Mouse (Mus musculus): Measurements from ENCODE around the gene Cwc25. TPM values are rescaled to one million over a fixed set of nuclear protein-coding genes. Genes with fewer than 3 reads are reported as not detected.

The Cwc25 gene
- total RNA-seq, 2 experiments from 2014 or later: 19.5 to 21.3 TPM

DNA sequence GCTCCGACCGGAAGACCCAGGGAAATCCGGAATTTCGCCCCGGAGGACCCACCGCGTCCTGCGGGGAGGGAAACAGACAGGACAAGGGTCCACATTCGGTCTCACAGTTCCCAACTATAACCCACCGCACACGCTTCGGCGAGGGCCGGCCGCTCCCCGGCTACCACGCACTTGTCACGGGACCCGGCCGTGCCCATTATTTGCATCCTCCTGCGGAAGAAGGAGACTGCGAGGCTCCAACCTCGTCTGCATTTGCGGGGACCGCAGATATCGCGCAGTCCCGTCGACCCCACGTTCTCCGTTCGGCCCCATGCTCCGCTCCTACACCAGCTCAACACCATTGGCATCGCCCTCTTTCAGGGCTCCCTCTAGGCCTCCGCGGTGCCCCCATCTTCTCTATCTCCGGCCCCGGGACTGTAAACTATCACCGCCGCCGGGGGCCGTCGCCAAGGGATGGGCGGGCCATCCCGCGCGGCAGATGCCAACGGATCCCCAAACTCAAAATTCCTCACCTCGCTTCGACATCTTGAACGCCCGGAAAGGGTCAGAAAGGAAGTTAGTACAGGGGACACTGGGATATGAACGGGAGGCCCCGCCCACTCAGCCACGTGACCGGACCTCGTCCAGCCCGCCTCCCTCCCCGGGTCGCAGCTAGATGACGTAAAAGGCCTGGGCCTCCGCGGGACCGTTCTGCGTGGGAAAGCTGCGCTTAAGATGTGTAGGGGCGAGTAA lies 15.6 kb upstream of the Cwc25 start, which contains the start of gene Rpl23:
Gene Rpl23, minus strand, starts transcription at position 606 of the 732 bp plus-strand sequence.
- intact Hi-C loops (cut with DNase I): loop anchor here (1.0 kb wide), 1 partner anchor 16 kb away; the partner anchor contains the start of gene Cwc25
- DNase-seq (ENCODE audit: extremely low spot score in 1 of 2, low spot score in 2 of 2): peak; percentile 100
- peak within 1 kb of the TSS; percentile 95 for H3K27ac ChIP-seq
- peak within 1 kb of the TSS; percentile 71 for H3K4me3 ChIP-seq
- TF ChIP-seq CTCF (IDR thresholded peaks at IDR 0.05): no peak

DNA sequence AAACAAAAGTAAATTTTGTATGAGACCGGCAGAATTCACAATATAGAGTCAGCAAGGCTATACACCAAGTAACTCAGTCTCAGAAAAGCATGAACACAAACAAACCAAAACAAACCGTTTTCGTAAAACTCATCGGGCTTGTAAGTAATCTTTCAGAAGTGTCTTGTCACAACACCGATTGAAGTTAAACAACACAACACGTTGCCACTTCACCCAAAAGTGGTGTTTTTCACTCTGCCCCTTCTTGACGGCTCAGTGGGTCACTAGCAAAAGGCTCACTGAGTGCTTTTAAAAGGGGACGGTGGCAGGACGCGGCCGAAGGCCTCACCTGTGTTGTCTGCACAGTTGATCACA lies 15.1 kb upstream of the Cwc25 start:
- DNase-seq (ENCODE audit: extremely low spot score in 1 of 2, low spot score in 2 of 2): no peak
- peak overlapping the region; percentile 71 for H3K4me3 ChIP-seq
- no peak for TF ChIP-seq CTCF (IDR thresholded peaks at IDR 0.05)
- H3K27ac ChIP-seq: peak overlapping the region; percentile 95
- intact Hi-C loops (cut with DNase I): no loop called here

DNA sequence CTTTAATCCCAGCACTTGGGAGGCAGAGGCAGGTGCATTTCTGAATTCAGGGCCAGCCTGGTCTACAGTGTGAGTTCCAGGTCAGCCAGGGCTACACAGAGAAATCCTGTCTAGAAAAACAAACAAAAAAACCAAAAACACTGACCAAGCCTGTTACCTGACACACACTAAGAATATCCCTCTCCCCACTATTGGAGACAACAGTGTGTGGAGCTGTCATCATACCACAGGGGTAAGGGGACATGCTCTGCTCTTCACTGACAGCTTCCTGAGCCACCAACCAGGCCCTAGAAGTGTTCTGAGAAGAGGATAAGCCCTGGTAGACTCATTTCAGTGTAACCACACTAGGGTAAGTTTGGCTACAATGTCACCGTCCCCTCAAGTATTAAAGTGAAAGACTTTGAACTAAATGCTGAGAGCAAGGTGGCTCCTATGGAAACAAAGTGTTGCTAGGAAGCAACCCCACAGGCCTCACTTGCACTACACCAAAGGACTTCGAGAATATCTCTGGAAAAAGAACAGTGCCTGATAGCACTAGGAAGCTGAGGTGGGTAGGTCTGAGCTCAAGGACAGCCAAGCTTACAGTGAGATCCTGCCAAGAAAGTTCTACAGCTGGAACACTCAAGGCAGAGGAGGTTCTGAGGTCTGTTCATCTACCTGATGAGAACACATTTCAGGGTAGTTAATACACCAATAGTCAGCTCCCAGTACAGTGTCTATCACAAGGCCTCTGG lies 13.8 kb upstream of the Cwc25 start:
- Histone ChIP-seq H3K4me3 (no peak overlapping the region), H3K27ac (no peak overlapping the region)
- no peak for DNase-seq (ENCODE audit: extremely low spot score in 1 of 2, low spot score in 2 of 2)
- no peak for TF ChIP-seq CTCF (IDR thresholded peaks at IDR 0.05)
- intact Hi-C loops (cut with DNase I): no loop called here

DNA sequence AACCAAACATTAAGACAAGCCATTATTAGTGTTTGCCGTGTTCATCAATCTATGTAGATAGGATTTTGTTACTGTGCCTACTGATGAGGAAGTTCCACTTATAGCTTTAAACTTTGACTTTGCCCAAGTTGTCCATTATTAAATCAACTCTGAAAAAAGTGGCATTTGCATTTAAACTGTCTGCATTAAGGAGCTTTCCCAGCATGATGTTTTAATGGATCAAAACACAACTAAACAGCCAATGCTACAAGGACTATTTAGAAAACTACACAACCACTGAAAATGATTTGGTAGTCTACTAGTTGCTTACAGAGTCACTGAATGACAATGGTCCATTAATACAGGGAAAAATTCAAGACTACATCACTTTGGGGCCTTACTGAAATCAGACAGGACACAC lies 12.6 kb upstream of the Cwc25 start:
- TF ChIP-seq CTCF (IDR thresholded peaks at IDR 0.05): no peak
- intact Hi-C loops (cut with DNase I): no loop called here
- Histone ChIP-seq H3K27ac (no peak overlapping the region), H3K4me3 (no peak overlapping the region)
- no peak for DNase-seq (ENCODE audit: extremely low spot score in 1 of 2, low spot score in 2 of 2)

DNA sequence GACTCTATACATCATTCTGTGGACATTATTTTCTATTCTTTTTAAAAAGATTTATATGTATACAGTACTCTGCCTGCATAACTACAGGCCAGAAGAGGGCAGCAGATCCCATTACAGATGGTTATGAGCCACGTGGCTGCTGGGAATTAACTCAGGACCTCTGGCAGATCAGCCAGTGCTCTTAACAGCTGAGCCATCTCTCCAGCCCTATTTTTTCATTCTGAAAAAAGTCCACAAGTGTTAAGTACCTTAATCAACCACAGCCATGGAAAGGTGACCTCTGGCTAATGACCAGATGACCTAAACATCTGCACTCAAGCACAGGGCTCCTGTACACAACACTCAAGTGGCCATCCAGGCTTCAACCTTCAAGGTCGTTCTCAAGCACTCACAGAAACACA lies 10.8 kb upstream of the Cwc25 start:
- intact Hi-C loops (cut with DNase I): no loop called here
- H3K4me3 ChIP-seq: no peak overlapping the region
- H3K27ac ChIP-seq: no peak overlapping the region
- no peak for DNase-seq (ENCODE audit: extremely low spot score in 1 of 2, low spot score in 2 of 2)
- TF ChIP-seq CTCF (IDR thresholded peaks at IDR 0.05): peak; percentile 51

DNA sequence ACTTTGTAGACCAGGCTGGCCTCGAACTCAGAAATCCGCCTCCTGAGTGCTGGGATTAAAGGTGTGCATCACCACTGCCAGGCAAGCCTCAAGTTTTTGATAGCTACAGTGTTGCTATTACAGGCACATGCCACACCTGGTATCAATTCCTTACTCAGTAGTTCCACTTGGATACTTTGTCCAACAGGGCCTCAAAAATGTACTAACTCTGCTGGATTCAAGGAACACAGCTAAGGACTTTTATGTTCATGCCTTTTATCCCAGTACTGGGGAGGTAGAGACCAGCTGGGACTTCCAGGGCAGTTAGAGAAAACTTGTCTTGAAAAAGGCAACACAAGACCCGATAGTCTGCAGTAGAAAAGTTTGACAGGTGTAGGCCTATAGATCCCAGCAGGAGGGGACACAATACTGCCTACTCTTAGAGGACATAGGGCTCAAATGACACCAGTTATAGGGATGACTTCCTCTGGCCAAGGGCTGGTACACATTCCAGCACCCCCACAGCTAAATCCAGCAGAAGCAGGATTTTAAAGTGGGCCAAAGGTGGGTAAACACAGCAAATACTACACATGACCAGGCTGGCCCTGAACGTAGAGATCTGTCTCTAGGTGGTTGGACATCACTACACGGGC lies 10.3 kb upstream of the Cwc25 start:
- H3K4me3 ChIP-seq: no peak overlapping the region
- intact Hi-C loops (cut with DNase I): no loop called here
- no peak for DNase-seq (ENCODE audit: extremely low spot score in 1 of 2, low spot score in 2 of 2)
- TF ChIP-seq CTCF (IDR thresholded peaks at IDR 0.05): no peak
- no peak overlapping the region for H3K27ac ChIP-seq

DNA sequence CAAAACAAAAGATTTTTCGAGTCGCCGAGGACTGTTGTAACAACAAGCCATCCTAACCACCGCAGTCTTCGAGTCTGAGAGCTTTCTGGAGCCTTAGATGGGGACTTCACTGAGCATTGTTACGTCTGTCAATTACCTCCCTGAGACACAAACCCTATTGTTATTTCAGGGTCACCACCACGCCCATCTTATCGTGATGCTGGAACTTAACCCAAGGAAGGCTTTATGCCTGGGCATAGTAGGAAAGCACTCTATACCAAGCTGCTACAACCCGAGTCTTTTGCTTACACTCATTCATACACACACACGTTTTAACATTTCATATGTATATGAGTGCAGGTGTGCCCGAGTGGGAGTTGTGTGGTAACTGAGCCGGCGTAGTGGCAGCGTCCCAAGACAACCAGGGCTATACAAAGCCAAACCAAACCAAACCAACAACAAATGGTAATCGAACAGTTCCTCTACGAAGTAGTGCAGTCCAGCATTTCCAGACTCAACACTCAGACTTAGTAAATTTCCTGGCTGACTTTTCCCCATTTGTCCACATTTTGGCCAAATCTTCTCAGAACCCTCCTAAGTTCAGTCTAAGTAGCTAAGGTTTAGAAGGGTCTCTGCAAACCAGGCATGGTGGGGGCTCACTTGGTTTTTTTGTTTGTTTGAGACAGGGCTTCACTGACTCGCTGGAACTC lies 9.6 kb upstream of the Cwc25 start, which contains the start of gene 1700001P01Rik:
Gene 1700001P01Rik, minus strand, starts transcription at position 111 of the 689 bp plus-strand sequence.
- no peak for TF ChIP-seq CTCF (IDR thresholded peaks at IDR 0.05)
- intact Hi-C loops (cut with DNase I): no loop called here
- Histone ChIP-seq H3K4me3 (no peak within 1 kb of the TSS), H3K27ac (no peak within 1 kb of the TSS)
- no peak for DNase-seq (ENCODE audit: extremely low spot score in 1 of 2, low spot score in 2 of 2)

DNA sequence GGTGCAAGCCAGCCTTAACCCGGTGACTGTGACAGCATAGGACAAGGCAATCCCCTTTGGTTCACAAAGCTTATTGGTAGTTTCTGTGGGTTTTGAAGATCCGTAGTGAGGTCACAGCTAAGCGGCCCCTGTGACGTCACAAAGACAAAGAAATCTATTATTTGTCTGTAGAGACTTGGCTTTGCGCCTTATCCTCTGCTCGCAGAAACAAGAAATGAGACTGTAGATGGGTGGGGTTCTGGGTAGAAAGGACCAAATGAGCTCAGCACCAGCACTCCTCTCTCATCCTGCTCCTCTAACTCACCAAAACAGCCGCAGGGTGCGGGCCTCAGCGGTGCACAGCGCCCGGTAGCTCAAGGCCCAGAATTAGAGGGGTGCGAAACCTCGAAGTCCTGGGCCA lies 8.8 kb upstream of the Cwc25 start:
- H3K27ac ChIP-seq: no peak overlapping the region
- DNase-seq (ENCODE audit: extremely low spot score in 1 of 2, low spot score in 2 of 2): no peak
- no peak for TF ChIP-seq CTCF (IDR thresholded peaks at IDR 0.05)
- H3K4me3 ChIP-seq: no peak overlapping the region
- intact Hi-C loops (cut with DNase I): no loop called here

DNA sequence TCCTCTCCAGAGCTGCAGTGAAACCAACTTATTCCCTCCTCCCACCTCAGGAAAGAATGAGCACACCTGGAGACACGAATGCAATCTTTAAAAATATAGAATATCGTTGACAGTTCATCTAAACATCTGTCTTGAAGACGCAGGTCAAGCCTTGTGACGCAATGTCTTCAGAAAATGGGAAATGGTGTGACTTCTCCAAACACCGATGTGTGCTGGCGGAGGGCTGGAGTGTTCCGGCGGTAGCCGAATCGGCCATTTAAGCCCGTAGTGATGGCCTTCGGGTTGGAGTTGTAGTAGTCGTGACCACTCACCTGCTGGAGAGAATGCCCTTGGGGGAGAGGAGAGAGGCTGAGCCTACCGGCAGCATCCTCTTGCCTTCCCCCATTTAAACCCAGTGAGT lies 5.1 kb upstream of the Cwc25 start:
- DNase-seq (ENCODE audit: extremely low spot score in 1 of 2, low spot score in 2 of 2): no peak
- intact Hi-C loops (cut with DNase I): no loop called here
- H3K27ac ChIP-seq: no peak overlapping the region
- no peak overlapping the region for H3K4me3 ChIP-seq
- no peak for TF ChIP-seq CTCF (IDR thresholded peaks at IDR 0.05)

DNA sequence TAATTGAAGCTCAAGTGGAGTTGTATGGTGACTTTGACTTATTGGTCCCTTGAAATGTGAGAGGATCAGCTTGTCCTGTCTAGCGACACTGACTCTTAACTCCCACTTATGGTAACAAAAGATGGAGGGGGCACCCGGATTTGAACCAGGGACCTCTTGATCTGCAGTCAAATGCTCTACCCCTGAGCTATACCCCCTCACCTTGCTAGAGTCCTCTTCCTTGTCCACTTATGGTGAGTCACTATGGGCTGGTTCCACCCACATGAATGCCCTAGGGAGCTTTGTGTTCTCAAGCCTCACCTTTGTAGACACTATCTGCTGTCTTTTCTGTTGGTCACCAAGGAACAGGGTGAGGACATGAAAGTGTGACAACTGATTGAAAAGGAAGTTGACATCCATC lies 3.3 kb upstream of the Cwc25 start:
- H3K27ac ChIP-seq: no peak overlapping the region
- TF ChIP-seq CTCF (IDR thresholded peaks at IDR 0.05): no peak
- no peak overlapping the region for H3K4me3 ChIP-seq
- intact Hi-C loops (cut with DNase I): no loop called here
- DNase-seq (ENCODE audit: extremely low spot score in 1 of 2, low spot score in 2 of 2): no peak

DNA sequence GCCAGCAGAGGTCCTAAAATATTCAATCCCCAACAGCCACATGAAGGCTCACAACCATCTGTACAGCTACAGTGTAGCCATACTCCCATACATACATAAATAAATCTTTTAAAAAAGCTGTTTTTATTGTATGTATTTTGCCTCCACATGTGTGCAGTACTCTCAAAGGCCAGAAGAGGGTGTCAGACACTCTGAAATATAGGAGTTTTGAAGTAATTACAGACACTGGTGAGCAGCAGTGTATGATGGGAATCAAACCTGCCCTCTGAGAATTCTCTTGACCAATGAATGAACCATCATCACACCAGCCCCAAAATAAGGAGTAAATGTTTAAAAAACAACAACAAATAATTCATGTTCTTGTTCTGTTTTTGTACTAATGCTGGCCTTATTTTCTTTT lies 4.7 kb downstream of the Cwc25 start:
- Histone ChIP-seq H3K4me3 (no peak overlapping the region), H3K27ac (no peak overlapping the region)
- DNase-seq (ENCODE audit: extremely low spot score in 1 of 2, low spot score in 2 of 2): no peak
- intact Hi-C loops (cut with DNase I): no loop called here
- peak; percentile 28 for TF ChIP-seq CTCF (IDR thresholded peaks at IDR 0.05)

DNA sequence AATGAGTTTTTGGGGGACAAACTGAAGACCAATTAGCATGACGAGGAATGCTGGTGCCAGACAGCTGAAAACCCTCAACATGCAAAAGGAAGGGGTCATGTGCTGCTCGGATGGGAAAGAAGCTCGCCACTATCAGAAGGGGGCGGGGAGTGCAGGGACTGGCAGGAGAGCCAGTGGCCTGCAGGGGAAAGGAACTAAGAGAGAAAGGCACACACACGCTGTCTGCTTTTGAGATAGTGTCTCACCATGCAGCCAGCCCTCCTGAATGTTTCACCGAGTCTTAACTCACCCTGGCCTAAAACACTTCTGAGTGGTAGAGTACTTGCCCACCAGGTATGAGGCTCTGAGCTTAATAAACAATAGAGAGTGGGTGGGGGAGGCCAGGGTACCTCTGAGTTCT lies 7.4 kb downstream of the Cwc25 start:
- no peak for TF ChIP-seq CTCF (IDR thresholded peaks at IDR 0.05)
- intact Hi-C loops (cut with DNase I): no loop called here
- no peak for DNase-seq (ENCODE audit: extremely low spot score in 1 of 2, low spot score in 2 of 2)
- Histone ChIP-seq H3K27ac (no peak overlapping the region), H3K4me3 (no peak overlapping the region)
